9 mouse cellular contexts compared by ENCODE assay signal in genomic region chr5:140741877-140742276, GRCm38 (mm10). TPM values are rescaled to one million over a fixed set of nuclear protein-coding genes. Genes with fewer than 3 reads are reported as not detected.
DNase-seq lines count a peak whose midpoint lies in the region; ATAC-seq and TF ChIP-seq lines count a peak whose summit lies in the region.
"Had no signal": no experiment of that assay in that cellular context is flagged by ENCODE, and none has a peak within 500 bp of the region (broad histone marks: within the 10 kb centered on the region; RNA-seq: fewer than 3 reads in every experiment).

No protein-coding gene starts in this region.

- H3K4me2 ChIP-seq in intestine, embryonic 16.5 days (ENCODE audit: low read depth, low read length) = no peak overlapping the region
- H3K4me2 ChIP-seq in intestine, embryonic 15.5 days (replicated peaks) = no peak overlapping the region
- no peak overlapping the region for H3K4me2 ChIP-seq in liver, postnatal 0 days (ENCODE audit: low read depth, low read length)
- H3K4me2 ChIP-seq in kidney, embryonic 14.5 days (replicated peaks; ENCODE audit: low read depth, low read length) = no peak overlapping the region

- 0 out of 2 replicates have a peak, but pooled peaks have one; percentile 26 for TF ChIP-seq CTCF in G1E (IDR thresholded peaks at IDR 0.05; ENCODE audit: low read depth, low read length)
- peak; percentile 60 for TF ChIP-seq CTCF in liver, postnatal 0 days (IDR thresholded peaks at IDR 0.05; ENCODE audit: low read depth)

- H3K27ac ChIP-seq in intestine, embryonic 16.5 days (ENCODE audit: low read length) = no peak overlapping the region
- no peak overlapping the region for H3K27ac ChIP-seq in intestine, embryonic 15.5 days
- no peak overlapping the region for H3K27ac ChIP-seq in liver, postnatal 0 days (ENCODE audit: low read depth)
- H3K27ac ChIP-seq in kidney, embryonic 14.5 days (ENCODE audit: low read depth, low read length) = no peak overlapping the region

- ATAC-seq in intestine, embryonic 16.5 days = 0 out of 2 replicates have a peak, but pooled peaks have one; percentile 20
- no peak for ATAC-seq in intestine, embryonic 15.5 days
- ATAC-seq in G1E (ENCODE audit: extremely low read depth, insufficient number of reproducible peaks, low FRiP score, poor library complexity, severe bottlenecking) = peak; percentile 48; the same call in 1 of the 2 replicates
- no peak for ATAC-seq in liver, postnatal 0 days
- no peak for ATAC-seq in kidney, embryonic 14.5 days (ENCODE audit: low FRiP score, low TSS enrichment)

- no peaks in the 10 kb centered on the region for H3K36me3 ChIP-seq in intestine, embryonic 16.5 days (ENCODE audit: control insufficient read depth, insufficient read depth, low read length)
- no peaks in the 10 kb centered on the region for H3K36me3 ChIP-seq in intestine, embryonic 15.5 days
- H3K36me3 ChIP-seq in G1E (replicated peaks) = no peaks in the 10 kb centered on the region
- H3K36me3 ChIP-seq in liver, postnatal 0 days (replicated peaks; ENCODE audit: insufficient read depth, low read length) = no peaks in the 10 kb centered on the region
- no peaks in the 10 kb centered on the region for H3K36me3 ChIP-seq in kidney, embryonic 14.5 days (ENCODE audit: control insufficient read depth, insufficient read depth, low read length)

- H3K27me3 ChIP-seq in intestine, embryonic 16.5 days (replicated peaks; ENCODE audit: control insufficient read depth, insufficient read depth, low read length) = 0 out of 2 replicates have a peak, but pooled peaks cover 4% of the 10 kb centered on the region
- peaks cover 6% of the 10 kb centered on the region; the same call in 1 of the 2 replicates for H3K27me3 ChIP-seq in intestine, embryonic 15.5 days (replicated peaks)
- H3K27me3 ChIP-seq in G1E (ENCODE audit: insufficient read depth, low read length) = peaks cover 34% of the 10 kb centered on the region
- H3K27me3 ChIP-seq in liver, postnatal 0 days (ENCODE audit: insufficient read depth, low read length) = no peaks in the 10 kb centered on the region
- H3K27me3 ChIP-seq in kidney, embryonic 14.5 days (ENCODE audit: control insufficient read depth, insufficient read depth, low read length) = no peaks in the 10 kb centered on the region

- H3K4me3 ChIP-seq in intestine, embryonic 16.5 days (ENCODE audit: low read length) = no peak overlapping the region
- H3K4me3 ChIP-seq in intestine, embryonic 15.5 days (replicated peaks) = no peak overlapping the region
- H3K4me3 ChIP-seq in G1E (ENCODE audit: low read depth, low read length) = no peak overlapping the region
- H3K4me3 ChIP-seq in liver, postnatal 0 days (ENCODE audit: low read depth, low read length) = no peak overlapping the region
- H3K4me3 ChIP-seq in kidney, embryonic 14.5 days (ENCODE audit: low read length) = no peak overlapping the region
- H3K4me3 ChIP-seq: megakaryocyte, embryonic 14.5 days had no signal

- no peaks in the 10 kb centered on the region for H3K4me1 ChIP-seq in intestine, embryonic 16.5 days (ENCODE audit: control insufficient read depth, insufficient read depth, low read length)
- H3K4me1 ChIP-seq in intestine, embryonic 15.5 days (replicated peaks) = 0 out of 2 replicates have a peak, but pooled peaks cover 4% of the 10 kb centered on the region
- H3K4me1 ChIP-seq in G1E (ENCODE audit: insufficient read depth, low read depth, low read length) = no peaks in the 10 kb centered on the region; the same call in 1 of the 2 replicates
- H3K4me1 ChIP-seq in liver, postnatal 0 days (ENCODE audit: insufficient read depth) = no peaks in the 10 kb centered on the region
- no peaks in the 10 kb centered on the region for H3K4me1 ChIP-seq in kidney, embryonic 14.5 days (ENCODE audit: control insufficient read depth, insufficient read depth, low read length)

- H3K9ac ChIP-seq in intestine, embryonic 16.5 days (ENCODE audit: low read depth, low read length) = no peak overlapping the region
- H3K9ac ChIP-seq in intestine, embryonic 15.5 days = no peak overlapping the region
- H3K9ac ChIP-seq in liver, postnatal 0 days (replicated peaks) = no peak overlapping the region
- no peak overlapping the region for H3K9ac ChIP-seq in kidney, embryonic 14.5 days (ENCODE audit: low read depth, low read length)

- no peaks in the 10 kb centered on the region for H3K9me3 ChIP-seq in intestine, embryonic 16.5 days (ENCODE audit: control insufficient read depth, low read length)
- H3K9me3 ChIP-seq in intestine, embryonic 15.5 days = no peaks in the 10 kb centered on the region
- H3K9me3 ChIP-seq in G1E (replicated peaks) = no peaks in the 10 kb centered on the region
- no peaks in the 10 kb centered on the region for H3K9me3 ChIP-seq in liver, postnatal 0 days (ENCODE audit: low read length)
- H3K9me3 ChIP-seq in kidney, embryonic 14.5 days (ENCODE audit: control insufficient read depth, low read length) = no peaks in the 10 kb centered on the region
- H3K9me3 ChIP-seq: megakaryocyte, embryonic 14.5 days had no signal

- peak; percentile 65 for DNase-seq in A20 (ENCODE audit: low read depth, low spot score)
- no peak for DNase-seq in G1E (ENCODE audit: low spot score)
- DNase-seq in liver, postnatal 0 days = no peak
- no peak for DNase-seq in adrenal gland, adult 8-10 months
- DNase-seq: gastrocnemius, postnatal 36 days had no signal

- TF ChIP-seq EP300 in liver, postnatal 0 days (IDR thresholded peaks at IDR 0.05; ENCODE audit: low read depth) = no peak

RNA-seq across cellular contexts. Expression of gene Amz1, which starts 17.9 kb away (rescaled TPM):
- polyA plus RNA-seq in intestine, embryonic 16.5 days (2015; fragmentation: Nextera tagmentation; extraction: Ambion mirVana) = 1.4 and 1.5 TPM in 2 replicates
- 1.1 TPM in 2 replicates for polyA plus RNA-seq in intestine, embryonic 15.5 days (2015; fragmentation: Nextera tagmentation; extraction: Ambion mirVana)
- not detected in 2 replicates for total RNA-seq in G1E (2014; fragmentation: Nextera tagmentation)
- 0.12 and 1.4 TPM in 2 replicates for total RNA-seq in G1E (2017)
- polyA plus RNA-seq in G1E (2012) = 0.37 and 0.40 TPM in 2 replicates
- polyA plus RNA-seq in liver, postnatal 0 days (2015; fragmentation: Nextera tagmentation; extraction: Ambion mirVana) = 2.1 and 2.2 TPM in 2 replicates
- 1.1 and 1.5 TPM in 2 replicates for polyA plus RNA-seq in kidney, embryonic 14.5 days (2014; fragmentation: Nextera tagmentation; extraction: Ambion mirVana)
- 1 to 10 TPM in 2 of 4 experiments, under 1 TPM in 2; 0.59 to 1.8 (median 1.2) TPM for total RNA-seq in adrenal gland, adult 8-10 months (2022)

RNA-seq across cellular contexts. Expression of gene Brat1, which starts 37.1 kb away (rescaled TPM):
- polyA plus RNA-seq in intestine, embryonic 16.5 days (2015; fragmentation: Nextera tagmentation; extraction: Ambion mirVana) = 19.0 and 20.0 TPM in 2 replicates
- polyA plus RNA-seq in intestine, embryonic 15.5 days (2015; fragmentation: Nextera tagmentation; extraction: Ambion mirVana) = 18.9 and 20.3 TPM in 2 replicates
- total RNA-seq in G1E (2014; fragmentation: Nextera tagmentation) (11.1 and 12.2 TPM in 2 replicates), G1E (2017) (9.5 and 10.9 TPM in 2 replicates)
- polyA plus RNA-seq in G1E (2012) = 25.7 and 25.9 TPM in 2 replicates
- polyA plus RNA-seq in liver, postnatal 0 days (2015; fragmentation: Nextera tagmentation; extraction: Ambion mirVana) = 4.7 and 4.9 TPM in 2 replicates
- 12.0 and 14.6 TPM in 2 replicates for polyA plus RNA-seq in kidney, embryonic 14.5 days (2014; fragmentation: Nextera tagmentation; extraction: Ambion mirVana)
- 10 to 100 TPM; 22.0 to 24.8 (median 22.9) TPM for total RNA-seq in adrenal gland, adult 8-10 months (2022)

RNA-seq across cellular contexts. Expression of gene Iqce, which starts 39.7 kb away (rescaled TPM):
- 16.7 and 18.2 TPM in 2 replicates for polyA plus RNA-seq in intestine, embryonic 16.5 days (2015; fragmentation: Nextera tagmentation; extraction: Ambion mirVana)
- polyA plus RNA-seq in intestine, embryonic 15.5 days (2015; fragmentation: Nextera tagmentation; extraction: Ambion mirVana) = 18.8 and 19.4 TPM in 2 replicates
- total RNA-seq in G1E (2014; fragmentation: Nextera tagmentation) = 8.2 and 8.7 TPM in 2 replicates
- total RNA-seq in G1E (2017) = 6.3 and 7.6 TPM in 2 replicates
- 2.7 and 3.0 TPM in 2 replicates for polyA plus RNA-seq in G1E (2012)
- 3.6 and 4.2 TPM in 2 replicates for polyA plus RNA-seq in liver, postnatal 0 days (2015; fragmentation: Nextera tagmentation; extraction: Ambion mirVana)
- polyA plus RNA-seq in kidney, embryonic 14.5 days (2014; fragmentation: Nextera tagmentation; extraction: Ambion mirVana) = 19.4 and 26.8 TPM in 2 replicates
- total RNA-seq in adrenal gland, adult 8-10 months (2022) = 10 to 100 TPM; 21.0 to 45.5 (median 36.7) TPM

Comparison
In these comparisons a context has a peak if more than half of its experiments do, and no peak if none do; other contexts are left out.
1. ATAC-seq: peak in intestine, embryonic 16.5 days (single experiment) and G1E (single experiment); none in intestine, embryonic 15.5 days (single experiment), liver, postnatal 0 days (single experiment) and kidney, embryonic 14.5 days (single experiment).